Mouse (Mus musculus) heart, embryonic 12.5 days (tissue): ENCODE results near the gene Fam111a. TPM values are rescaled to one million over a fixed set of nuclear protein-coding genes. Genes with fewer than 3 reads are reported as not detected.
A peak's percentile ranks its signal among the peaks of the same experiment; 100 is the strongest.
"Not testable (repeated sequence)": the region's sequence is repeated elsewhere in the genome, so short reads cannot be mapped to it uniquely, and the experiment has no call there.

Source experiments
- ATAC-seq: fragments of 200-750 bp; cut with Nextera tagmentation; 2 replicates; pipeline ENCODE4 v1.8.0; 2017; ENCODE audit warnings: moderate TSS enrichment, moderate library complexity; ENCODE audit not compliant: insufficient number of reproducible peaks, low FRiP score
- H3K27ac ChIP-seq: fragments of 300-500 bp; sonication (generic); 2 replicates; pipeline ENCODE4 v1.5.1; 2016; ENCODE audit warnings: mild to moderate bottlenecking, moderate library complexity; ENCODE audit not compliant: poor library complexity, severe bottlenecking
- H3K27me3 ChIP-seq: fragments of 300-500 bp; sonication (generic); replicated peaks from 2 replicates; pipeline ENCODE4 v1.6.1; 2016; ENCODE audit warnings: mild to moderate bottlenecking, moderate library complexity
- H3K36me3 ChIP-seq: fragments of 300-500 bp; sonication (generic); 2 replicates; pipeline ENCODE4 v1.6.1; 2016; ENCODE audit warnings: mild to moderate bottlenecking, moderate library complexity
- H3K4me1 ChIP-seq: fragments of 300-500 bp; sonication (generic); replicated peaks from 2 replicates; pipeline ENCODE4 v1.6.1; 2016; ENCODE audit warnings: mild to moderate bottlenecking
- H3K4me2 ChIP-seq: fragments of 300-500 bp; sonication (generic); 2 replicates; pipeline ENCODE4 v1.6.1; 2016; ENCODE audit warnings: mild to moderate bottlenecking, moderate library complexity
- H3K4me3 ChIP-seq: fragments of 300-500 bp; sonication (generic); 2 replicates; pipeline ENCODE4 v1.5.1; 2016; ENCODE audit warnings: mild to moderate bottlenecking
- H3K9ac ChIP-seq: fragments of 300-500 bp; sonication (generic); 2 replicates; pipeline ENCODE4 v1.6.1; 2016; ENCODE audit warnings: mild to moderate bottlenecking, moderate library complexity
- H3K9me3 ChIP-seq: fragments of 300-500 bp; sonication (generic); replicated peaks from 2 replicates; pipeline ENCODE4 v1.6.1; 2016; ENCODE audit warnings: mild to moderate bottlenecking, moderate library complexity
- WGBS: fragments of 180-500 bp; shearing (Covaris S2); methylation state at CpG from one replicate; pipeline ENCODE4 v1.1.7; 2016; 5-methylcytosine and 5-hydroxymethylcytosine counted together
- polyA plus RNA-seq: library from polyadenylated mRNA; unstranded; fragments of >200 nt; fragmentation: Nextera tagmentation; extraction: Ambion mirVana; gene quantifications from 2 replicates; pipeline ENCODE4 v1.2.1, GENCODE M21; 2016

Gene Fam111a
- polyA plus RNA-seq: 21.0 and 21.8 TPM in 2 replicates

DNA sequence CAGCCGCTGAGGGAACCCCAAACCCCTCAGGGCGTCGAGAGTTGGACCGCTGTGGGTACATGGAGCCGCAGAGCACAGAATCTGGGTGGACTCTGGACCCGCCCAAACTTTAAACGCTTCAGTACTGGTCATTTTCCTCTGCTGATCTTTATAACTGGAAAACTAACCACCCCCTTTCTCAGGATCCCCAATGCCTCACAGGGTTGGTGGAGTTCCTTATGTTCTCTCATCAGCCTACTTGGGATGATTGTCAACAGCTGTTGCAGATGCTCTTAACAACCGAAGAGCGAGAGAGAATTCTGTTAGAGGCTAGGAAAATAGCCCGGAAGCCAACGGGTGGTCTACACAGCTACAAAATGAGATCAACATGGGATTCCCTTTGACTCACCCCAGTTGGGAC lies at the start of gene Fam111a:
Gene Fam111a, plus strand, starts transcription at position 301 of the 400 bp plus-strand sequence.
- H3K27me3 ChIP-seq, H3K4me3 ChIP-seq, H3K27ac ChIP-seq, H3K9ac ChIP-seq, H3K4me1 ChIP-seq, H3K36me3 ChIP-seq, H3K4me2 ChIP-seq, H3K9me3 ChIP-seq, ATAC-seq: not testable (repeated sequence)
- WGBS: 89% methylated on average over 11 of the region's 11 CpGs

DNA sequence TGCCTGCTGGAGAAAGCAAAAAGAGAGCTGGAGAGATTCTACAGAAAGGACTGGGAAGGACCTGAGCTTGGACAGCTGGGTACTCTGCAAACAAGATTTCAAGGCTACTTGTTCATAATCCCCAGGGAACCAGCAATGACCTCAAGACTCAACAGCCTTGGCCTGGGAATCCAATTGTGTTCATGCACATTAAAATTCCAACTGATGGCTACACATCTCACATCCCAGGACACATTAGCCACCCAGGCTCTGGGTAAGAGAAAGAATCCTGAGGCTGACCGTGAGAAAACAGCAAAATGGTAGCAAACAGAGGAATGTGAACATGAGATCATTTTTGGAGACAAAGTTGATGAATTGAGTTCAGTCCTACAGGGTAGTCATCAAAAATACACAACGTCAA lies 49.3 kb upstream of the Fam111a start:
- no peak for ATAC-seq
- H3K27ac ChIP-seq: no peak overlapping the region
- 0 out of 2 replicates have a peak, but pooled peaks cover 4% of the 10 kb centered on the region for H3K4me1 ChIP-seq
- no peaks in the 10 kb centered on the region for H3K9me3 ChIP-seq
- peaks cover 35% of the 10 kb centered on the region for H3K27me3 ChIP-seq
- 81% methylated on average over 2 of the region's 2 CpGs for WGBS
- H3K4me3 ChIP-seq: no peak overlapping the region
- H3K36me3 ChIP-seq: 0 out of 2 replicates have a peak, but pooled peaks cover 2% of the 10 kb centered on the region
- H3K4me2 ChIP-seq: no peak overlapping the region
- no peak overlapping the region for H3K9ac ChIP-seq

DNA sequence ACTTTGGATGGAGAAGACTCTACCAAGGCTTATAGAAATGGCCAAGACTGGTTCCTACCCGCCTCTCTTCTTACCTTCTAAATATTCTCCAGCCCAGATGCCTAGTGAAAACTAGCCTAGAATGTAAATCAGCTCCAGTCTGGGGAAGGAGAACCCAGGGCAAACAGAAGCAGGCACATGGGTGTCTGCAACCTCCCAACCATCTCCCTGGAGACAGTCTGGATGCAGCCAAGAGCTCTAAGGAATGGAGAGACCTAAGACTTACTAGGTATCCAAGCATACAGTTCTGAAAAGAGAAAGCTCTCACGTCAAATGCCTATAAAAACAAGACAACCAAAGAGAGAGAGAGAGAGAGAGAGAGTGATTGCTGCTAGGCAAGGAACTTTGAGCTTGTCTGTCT lies 47.6 kb upstream of the Fam111a start:
- no peak overlapping the region for H3K4me2 ChIP-seq
- ATAC-seq: no peak
- H3K27me3 ChIP-seq: peaks cover 35% of the 10 kb centered on the region
- WGBS: 68% methylated on average over 2 of the region's 2 CpGs
- no peaks in the 10 kb centered on the region for H3K36me3 ChIP-seq
- H3K9ac ChIP-seq: no peak overlapping the region
- H3K9me3 ChIP-seq: no peaks in the 10 kb centered on the region
- H3K4me3 ChIP-seq: no peak overlapping the region
- no peak overlapping the region for H3K27ac ChIP-seq
- H3K4me1 ChIP-seq: 0 out of 2 replicates have a peak, but pooled peaks cover 4% of the 10 kb centered on the region

DNA sequence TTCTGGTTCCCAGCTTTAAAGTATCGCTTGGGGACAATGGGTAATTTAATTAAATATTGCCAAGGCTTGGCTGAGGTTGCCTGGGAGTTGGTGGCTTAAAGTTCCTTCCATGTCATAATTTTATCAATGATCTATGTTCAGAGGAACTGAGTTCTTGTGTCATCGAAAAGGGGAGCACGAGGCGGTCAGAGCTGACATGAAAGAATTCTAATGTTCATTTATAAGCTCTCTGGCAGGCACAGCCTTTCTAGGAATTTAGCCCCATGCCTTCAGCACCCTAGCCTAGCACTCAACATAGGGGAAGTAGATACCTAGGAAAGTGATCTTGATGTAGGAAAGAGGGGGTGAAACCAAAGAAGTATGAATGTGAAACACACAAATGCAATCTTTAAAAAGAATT lies 47.2 kb upstream of the Fam111a start:
- Histone ChIP-seq H3K4me1 (0 out of 2 replicates have a peak, but pooled peaks cover 4% of the 10 kb centered on the region), H3K4me2 (no peak overlapping the region), H3K27me3 (peaks cover 35% of the 10 kb centered on the region), H3K9ac (no peak overlapping the region), H3K4me3 (no peak overlapping the region), H3K9me3 (no peaks in the 10 kb centered on the region), H3K36me3 (no peaks in the 10 kb centered on the region), H3K27ac (no peak overlapping the region)
- WGBS: 74% methylated on average over 4 of the region's 4 CpGs
- ATAC-seq: no peak

DNA sequence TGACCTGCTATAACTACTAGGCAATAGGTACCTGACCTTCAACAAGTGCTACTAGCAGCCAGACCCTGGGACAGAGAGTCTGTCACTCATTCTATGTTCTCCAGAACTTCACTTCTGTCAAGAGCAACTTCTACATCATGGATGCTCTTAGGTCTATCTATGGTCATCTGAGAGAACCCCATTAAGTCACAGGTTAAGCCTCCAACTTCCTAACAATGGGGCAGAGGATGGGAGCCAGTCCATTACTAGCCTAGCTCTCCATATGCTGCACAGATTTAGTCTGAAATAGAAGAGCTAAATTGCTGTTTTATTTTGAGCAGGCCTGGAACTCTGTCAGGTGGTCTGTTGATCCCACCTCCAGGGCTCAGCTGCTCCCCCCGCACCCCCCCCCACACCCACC lies 46.6 kb upstream of the Fam111a start:
- H3K27ac ChIP-seq: no peak overlapping the region
- H3K9me3 ChIP-seq: no peaks in the 10 kb centered on the region
- H3K4me2 ChIP-seq: no peak overlapping the region
- no peaks in the 10 kb centered on the region for H3K36me3 ChIP-seq
- WGBS: 83% methylated on average over 1 of the region's 1 CpGs
- H3K4me3 ChIP-seq: no peak overlapping the region
- H3K9ac ChIP-seq: no peak overlapping the region
- 0 out of 2 replicates have a peak, but pooled peaks cover 4% of the 10 kb centered on the region for H3K4me1 ChIP-seq
- no peak for ATAC-seq
- peaks cover 35% of the 10 kb centered on the region for H3K27me3 ChIP-seq

DNA sequence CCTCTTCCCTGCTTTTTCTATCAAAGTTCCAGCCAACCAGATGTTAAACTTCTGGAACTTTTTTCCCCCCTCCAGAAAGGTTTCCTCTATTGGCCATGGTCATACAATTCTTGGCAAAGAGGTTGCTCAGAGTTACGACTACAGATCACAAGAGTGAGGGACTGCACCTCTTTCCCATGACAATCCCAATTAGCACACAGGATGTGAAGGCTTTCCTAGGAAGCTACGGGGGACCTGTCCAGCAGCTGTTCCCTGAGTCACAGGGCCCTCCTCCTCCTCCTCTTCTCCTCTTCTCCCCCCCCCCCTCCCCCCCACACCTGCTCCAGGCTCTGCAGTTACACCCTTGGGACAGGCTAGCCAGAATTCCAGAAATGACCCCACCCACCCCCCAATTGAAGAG lies 46.1 kb upstream of the Fam111a start:
- 45% methylated on average over 2 of the region's 2 CpGs for WGBS
- H3K9ac ChIP-seq: no peak overlapping the region
- H3K9me3 ChIP-seq: no peaks in the 10 kb centered on the region
- H3K27me3 ChIP-seq: peaks cover 35% of the 10 kb centered on the region
- H3K36me3 ChIP-seq: no peaks in the 10 kb centered on the region
- ATAC-seq: no peak
- no peak overlapping the region for H3K4me2 ChIP-seq
- H3K27ac ChIP-seq: no peak overlapping the region
- 0 out of 2 replicates have a peak, but pooled peaks cover 4% of the 10 kb centered on the region for H3K4me1 ChIP-seq
- H3K4me3 ChIP-seq: no peak overlapping the region

DNA sequence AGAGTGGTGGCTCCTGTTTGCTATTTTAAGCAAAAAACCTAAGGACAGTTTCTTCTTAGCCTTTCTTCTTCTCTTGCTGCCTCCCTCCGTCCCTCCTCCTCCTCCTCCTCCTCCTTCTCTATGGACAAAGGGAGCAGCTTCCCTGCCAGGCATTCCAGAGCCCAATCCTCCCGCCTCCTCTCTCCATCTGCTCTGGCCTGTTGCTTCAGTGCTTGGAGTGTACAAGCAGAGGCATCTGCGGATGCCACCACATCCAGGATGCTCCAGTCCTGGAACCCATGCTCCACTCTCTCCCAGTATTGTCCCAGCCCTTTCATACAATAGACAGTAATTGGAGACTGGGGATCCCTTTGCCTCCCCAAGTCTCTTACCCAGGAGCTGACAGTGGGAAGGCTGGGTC lies 45.4 kb upstream of the Fam111a start:
- Histone ChIP-seq H3K27me3 (peaks cover 35% of the 10 kb centered on the region), H3K4me2 (peak overlapping the region; percentile 95), H3K9me3 (no peaks in the 10 kb centered on the region), H3K27ac (no peak overlapping the region), H3K36me3 (no peaks in the 10 kb centered on the region), H3K9ac (no peak overlapping the region), H3K4me3 (no peak overlapping the region), H3K4me1 (0 out of 2 replicates have a peak, but pooled peaks cover 4% of the 10 kb centered on the region)
- 15% methylated on average over 3 of the region's 3 CpGs for WGBS
- no peak for ATAC-seq

DNA sequence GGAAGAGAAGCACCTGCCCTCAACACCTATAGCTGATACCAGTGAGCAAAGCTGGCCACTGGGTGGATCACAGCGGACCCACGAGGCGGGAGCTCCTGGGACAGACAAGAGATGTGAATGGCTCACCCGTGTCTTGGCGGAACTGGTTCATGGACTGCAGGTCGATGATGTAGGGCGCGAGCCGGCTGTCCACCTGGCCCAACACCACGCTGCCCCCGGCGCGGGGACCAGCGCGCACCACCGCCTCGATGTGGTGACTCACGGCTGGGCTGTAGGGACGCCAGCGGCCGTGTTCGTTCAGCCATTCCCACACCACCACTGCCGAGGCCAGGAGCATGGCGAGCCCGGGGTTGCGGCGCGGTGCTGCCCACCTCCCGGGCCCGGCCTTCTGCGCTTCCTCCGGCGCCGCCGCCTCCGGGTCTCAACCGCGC lies 44.6 kb upstream of the Fam111a start:
- H3K27ac ChIP-seq: no peak overlapping the region
- H3K27me3 ChIP-seq: peaks cover 35% of the 10 kb centered on the region
- H3K4me1 ChIP-seq: 0 out of 2 replicates have a peak, but pooled peaks cover 4% of the 10 kb centered on the region
- 1% methylated on average over 38 of the region's 38 CpGs for WGBS
- no peaks in the 10 kb centered on the region for H3K36me3 ChIP-seq
- peak; percentile 69 for ATAC-seq
- peak overlapping the region; percentile 76 for H3K9ac ChIP-seq
- H3K4me2 ChIP-seq: peak overlapping the region; percentile 95
- H3K9me3 ChIP-seq: no peaks in the 10 kb centered on the region
- H3K4me3 ChIP-seq: peak overlapping the region; percentile 62

DNA sequence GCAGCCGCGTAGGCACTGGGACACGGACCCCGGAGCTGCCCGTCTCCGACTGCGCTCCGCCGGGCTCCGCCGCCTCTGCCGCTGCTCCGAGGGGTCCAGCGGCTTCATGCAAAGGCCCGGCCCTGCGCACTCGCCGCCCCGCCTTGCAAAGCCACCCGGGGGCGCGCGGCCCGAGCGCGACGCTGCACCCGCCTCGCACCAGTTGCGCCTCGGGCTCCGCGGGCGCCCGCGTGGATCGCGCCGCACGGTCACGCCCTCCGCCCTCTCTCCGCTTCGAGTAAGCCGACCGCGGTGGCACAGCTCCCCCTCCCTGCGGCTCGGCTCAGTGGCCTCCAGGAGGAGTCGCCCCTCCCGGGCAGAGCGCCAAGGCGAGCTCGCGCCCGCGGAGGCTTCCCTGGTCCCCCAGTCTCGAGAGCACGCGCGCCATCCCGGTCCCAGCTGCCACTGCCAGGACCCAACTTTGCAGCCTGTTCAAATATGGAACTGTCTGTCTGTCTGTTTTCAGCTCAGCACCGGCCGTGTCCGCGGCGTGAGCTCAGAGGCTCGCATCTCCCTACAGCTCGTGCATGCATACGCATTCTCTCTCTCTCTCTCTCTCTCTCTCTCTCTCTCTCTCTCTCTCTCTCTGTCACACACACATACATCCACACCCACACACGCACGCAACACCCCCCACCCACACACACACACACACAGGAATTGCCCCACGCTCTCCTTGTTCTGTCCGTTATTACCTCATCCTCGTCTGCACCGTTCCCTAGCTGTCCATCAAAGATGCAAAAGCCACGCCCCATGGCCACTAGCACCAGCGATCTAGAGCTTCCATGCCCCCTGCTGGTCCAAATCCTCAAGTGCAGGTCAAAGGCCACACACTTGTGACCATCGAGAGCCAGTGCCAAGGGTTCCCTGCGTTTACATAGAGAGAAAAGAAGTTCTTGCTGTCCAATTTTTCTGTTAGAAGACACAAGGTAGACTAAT lies 43.9 kb upstream of the Fam111a start, which contains the start of gene Dtx4:
Gene Dtx4, minus strand, starts transcription at position 85 of the 978 bp plus-strand sequence.
- ATAC-seq: peak; percentile 93

DNA sequence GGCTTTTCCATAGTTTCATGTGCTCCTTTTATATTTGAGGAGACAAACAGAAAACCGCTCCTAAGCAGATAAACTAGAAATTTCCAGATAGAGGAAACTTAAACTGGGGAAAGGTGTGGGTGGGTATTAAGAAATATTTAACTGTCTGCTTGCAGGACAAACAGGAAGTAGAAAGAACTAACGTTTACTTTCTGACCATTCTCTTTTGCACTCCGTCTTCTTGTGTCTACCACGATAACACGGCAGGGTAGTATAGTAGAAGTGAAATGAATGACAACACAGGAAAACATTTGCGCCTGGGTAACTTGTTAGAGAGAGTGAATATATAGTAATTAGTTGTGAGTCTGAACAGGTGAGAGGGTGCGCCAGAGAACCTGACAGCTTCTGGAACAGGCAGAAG lies 42.8 kb upstream of the Fam111a start:
- H3K4me2 ChIP-seq: no peak overlapping the region
- no peak overlapping the region for H3K27ac ChIP-seq
- ATAC-seq: no peak
- no peak overlapping the region for H3K9ac ChIP-seq
- no peaks in the 10 kb centered on the region for H3K9me3 ChIP-seq
- no peaks in the 10 kb centered on the region for H3K36me3 ChIP-seq
- 82% methylated on average over 7 of the region's 7 CpGs for WGBS
- no peak overlapping the region for H3K4me3 ChIP-seq
- peaks cover 30% of the 10 kb centered on the region for H3K27me3 ChIP-seq
- H3K4me1 ChIP-seq: 0 out of 2 replicates have a peak, but pooled peaks cover 4% of the 10 kb centered on the region

More for the DNA sequence above, 43.9 kb upstream of the Fam111a start, which contains the start of gene Dtx4:
- Histone ChIP-seq H3K27me3 (peaks cover 35% of the 10 kb centered on the region), H3K9ac (peak within 1 kb of the TSS; percentile 76), H3K27ac (no peak within 1 kb of the TSS), H3K9me3 (no peaks in the 10 kb centered on the region), H3K36me3 (no peaks in the 10 kb centered on the region), H3K4me1 (0 out of 2 replicates have a peak, but pooled peaks cover 4% of the 10 kb centered on the region), H3K4me2 (peak within 1 kb of the TSS; percentile 95), H3K4me3 (peak within 1 kb of the TSS; percentile 62)
- under 1% methylated on average over 80 of the region's 80 CpGs for WGBS

DNA sequence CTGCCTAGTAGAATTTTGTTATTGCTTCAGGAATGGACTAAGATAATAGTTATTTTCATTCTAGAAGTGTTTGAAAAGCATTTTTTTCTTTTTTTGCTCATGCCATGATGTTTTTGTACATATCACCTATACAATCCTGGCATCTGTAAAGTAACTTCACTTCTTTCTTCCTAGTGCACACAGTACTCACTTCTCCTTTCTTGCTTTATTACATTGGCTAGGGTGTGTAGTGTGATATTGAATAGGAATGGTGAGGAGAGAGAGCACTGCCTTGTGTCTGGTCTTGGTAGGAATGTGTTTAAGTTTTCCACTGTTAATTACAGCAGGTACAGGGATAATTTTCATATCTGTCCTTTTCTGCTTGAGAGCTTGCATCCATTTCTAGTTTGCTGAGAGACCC lies 30.9 kb upstream of the Fam111a start:
- H3K9me3 ChIP-seq: no peaks in the 10 kb centered on the region
- H3K9ac ChIP-seq: no peak overlapping the region
- H3K4me2 ChIP-seq: no peak overlapping the region
- H3K4me1 ChIP-seq: no peaks in the 10 kb centered on the region
- H3K36me3 ChIP-seq: no peaks in the 10 kb centered on the region
- H3K4me3 ChIP-seq: no peak overlapping the region
- no peak overlapping the region for H3K27ac ChIP-seq
- peaks cover 7% of the 10 kb centered on the region; the same call in 1 of the 2 replicates for H3K27me3 ChIP-seq
- no peak for ATAC-seq
